Mouse (Mus musculus): ENCODE measurements around the gene Dennd4a. TPM values are rescaled to one million over a fixed set of nuclear protein-coding genes. Genes with fewer than 3 reads are reported as not detected.

Dennd4a gene
- polyA plus RNA-seq, 1 experiment from 2014 or later: 3.1 TPM

GRCm38 (mm10) chr9:64820086-64820795 lies 9.1 kb downstream of the Dennd4a start:
- H3K36me3 ChIP-seq (ENCODE audit: control insufficient read depth, insufficient read depth): no peaks in the 10 kb centered on the region
- TF ChIP-seq CTCF (IDR thresholded peaks at IDR 0.05; ENCODE audit: low read depth): no peak
- H3K4me1 ChIP-seq (replicated peaks; ENCODE audit: control insufficient read depth, insufficient read depth, low read length): no peaks in the 10 kb centered on the region
- no peaks in the 10 kb centered on the region for H3K27me3 ChIP-seq (replicated peaks; ENCODE audit: control insufficient read depth, insufficient read depth, low read length)
- H3K4me3 ChIP-seq (ENCODE audit: low read depth, low read length): no peak overlapping the region
- WGBS: 67% methylated on average over 3 of the region's 3 CpGs
- no peak overlapping the region for H3K27ac ChIP-seq (ENCODE audit: low read depth, low read length)
- no peaks in the 10 kb centered on the region for H3K9me3 ChIP-seq (ENCODE audit: control insufficient read depth)
- H3K4me2 ChIP-seq (replicated peaks; ENCODE audit: low read depth): no peak overlapping the region
- no peak overlapping the region for H3K9ac ChIP-seq (ENCODE audit: low read depth, low read length)
- ATAC-seq: no peak

GRCm38 (mm10) chr9:64822235-64822634 lies 11.1 kb downstream of the Dennd4a start:
- Histone ChIP-seq H3K27me3 (replicated peaks; ENCODE audit: control insufficient read depth, insufficient read depth, low read length) (no peaks in the 10 kb centered on the region), H3K27ac (ENCODE audit: low read depth, low read length) (no peak overlapping the region), H3K36me3 (ENCODE audit: control insufficient read depth, insufficient read depth) (no peaks in the 10 kb centered on the region), H3K9me3 (ENCODE audit: control insufficient read depth) (no peaks in the 10 kb centered on the region), H3K4me1 (replicated peaks; ENCODE audit: control insufficient read depth, insufficient read depth, low read length) (no peaks in the 10 kb centered on the region), H3K4me3 (ENCODE audit: low read depth, low read length) (no peak overlapping the region), H3K4me2 (replicated peaks; ENCODE audit: low read depth) (no peak overlapping the region), H3K9ac (ENCODE audit: low read depth, low read length) (no peak overlapping the region)
- WGBS: 89% methylated on average over 7 of the region's 7 CpGs
- ATAC-seq: no peak
- TF ChIP-seq CTCF (IDR thresholded peaks at IDR 0.05; ENCODE audit: low read depth): no peak

GRCm38 (mm10) chr9:64824389-64825008 lies 13.4 kb downstream of the Dennd4a start:
- Histone ChIP-seq H3K4me2 (replicated peaks; ENCODE audit: low read depth) (no peak overlapping the region), H3K36me3 (ENCODE audit: control insufficient read depth, insufficient read depth) (no peaks in the 10 kb centered on the region), H3K4me3 (ENCODE audit: low read depth, low read length) (no peak overlapping the region), H3K9ac (ENCODE audit: low read depth, low read length) (no peak overlapping the region), H3K27ac (ENCODE audit: low read depth, low read length) (no peak overlapping the region), H3K9me3 (ENCODE audit: control insufficient read depth) (no peaks in the 10 kb centered on the region), H3K27me3 (replicated peaks; ENCODE audit: control insufficient read depth, insufficient read depth, low read length) (no peaks in the 10 kb centered on the region), H3K4me1 (replicated peaks; ENCODE audit: control insufficient read depth, insufficient read depth, low read length) (no peaks in the 10 kb centered on the region)
- no peak for TF ChIP-seq CTCF (IDR thresholded peaks at IDR 0.05; ENCODE audit: low read depth)
- 73% methylated on average over 5 of the region's 5 CpGs for WGBS
- ATAC-seq: no peak

- H3K27me3 ChIP-seq (replicated peaks; ENCODE audit: control insufficient read depth, insufficient read depth, low read length): no peaks in the 10 kb centered on the region
- H3K9me3 ChIP-seq (ENCODE audit: control insufficient read depth): no peaks in the 10 kb centered on the region
- H3K4me3 ChIP-seq (ENCODE audit: low read depth, low read length): no peak overlapping the region
- H3K4me1 ChIP-seq (replicated peaks; ENCODE audit: control insufficient read depth, insufficient read depth, low read length): no peaks in the 10 kb centered on the region
- no peak overlapping the region for H3K4me2 ChIP-seq (replicated peaks; ENCODE audit: low read depth)
- no peak overlapping the region for H3K9ac ChIP-seq (ENCODE audit: low read depth, low read length)
- no peak overlapping the region for H3K27ac ChIP-seq (ENCODE audit: low read depth, low read length)
- no peaks in the 10 kb centered on the region for H3K36me3 ChIP-seq (ENCODE audit: control insufficient read depth, insufficient read depth)
- no peak for ATAC-seq
- WGBS: 62% methylated on average over 6 of the region's 6 CpGs
- TF ChIP-seq CTCF (IDR thresholded peaks at IDR 0.05; ENCODE audit: low read depth): no peak
Measured at GRCm38 (mm10) chr9:64830092-64830618, 19.0 kb downstream of the Dennd4a start.

- WGBS: 84% methylated on average over 7 of the region's 7 CpGs
- TF ChIP-seq CTCF (IDR thresholded peaks at IDR 0.05; ENCODE audit: low read depth): no peak
- no peaks in the 10 kb centered on the region for H3K36me3 ChIP-seq (ENCODE audit: control insufficient read depth, insufficient read depth)
Measured at GRCm38 (mm10) chr9:64830641-64831040, 19.5 kb downstream of the Dennd4a start.

GRCm38 (mm10) chr9:64831760-64832159 lies 20.6 kb downstream of the Dennd4a start:
- H3K9ac ChIP-seq (ENCODE audit: low read depth, low read length): no peak overlapping the region
- H3K4me3 ChIP-seq (ENCODE audit: low read depth, low read length): no peak overlapping the region
- no peak for ATAC-seq
- H3K36me3 ChIP-seq (ENCODE audit: control insufficient read depth, insufficient read depth): no peaks in the 10 kb centered on the region
- no peak overlapping the region for H3K4me2 ChIP-seq (replicated peaks; ENCODE audit: low read depth)
- no peak overlapping the region for H3K27ac ChIP-seq (ENCODE audit: low read depth, low read length)
- no peaks in the 10 kb centered on the region for H3K4me1 ChIP-seq (replicated peaks; ENCODE audit: control insufficient read depth, insufficient read depth, low read length)
- no peak for TF ChIP-seq CTCF (IDR thresholded peaks at IDR 0.05; ENCODE audit: low read depth)
- no peaks in the 10 kb centered on the region for H3K27me3 ChIP-seq (replicated peaks; ENCODE audit: control insufficient read depth, insufficient read depth, low read length)
- WGBS: 96% methylated on average over 2 of the region's 2 CpGs
- H3K9me3 ChIP-seq (ENCODE audit: control insufficient read depth): no peaks in the 10 kb centered on the region

More at GRCm38 (mm10) chr9:64830641-64831040, 19.5 kb downstream of the Dennd4a start:
- Histone ChIP-seq H3K27me3 (replicated peaks; ENCODE audit: control insufficient read depth, insufficient read depth, low read length) (no peaks in the 10 kb centered on the region), H3K27ac (ENCODE audit: low read depth, low read length) (no peak overlapping the region), H3K4me2 (replicated peaks; ENCODE audit: low read depth) (no peak overlapping the region), H3K9me3 (ENCODE audit: control insufficient read depth) (no peaks in the 10 kb centered on the region), H3K4me1 (replicated peaks; ENCODE audit: control insufficient read depth, insufficient read depth, low read length) (no peaks in the 10 kb centered on the region), H3K4me3 (ENCODE audit: low read depth, low read length) (no peak overlapping the region), H3K9ac (ENCODE audit: low read depth, low read length) (no peak overlapping the region)
- no peak for ATAC-seq

All from intestine, postnatal 0 days (tissue).